Mouse (Mus musculus) liver, embryonic 16.5 days (tissue): ENCODE measurements around the gene Cd34. TPM values are rescaled to one million over a fixed set of nuclear protein-coding genes. Genes with fewer than 3 reads are reported as not detected.
A peak's percentile ranks its signal among the peaks of the same experiment; 100 is the strongest.

Experiments used
- ATAC-seq: fragments of 200-750 bp; cut with Nextera tagmentation; 2 replicates; pipeline ENCODE4 v1.8.0; 2017; ENCODE audit warnings: low read depth, mild to moderate bottlenecking, moderate number of reproducible peaks, moderate library complexity
- H3K27ac ChIP-seq: fragments of 300-500 bp; sonication (generic); 2 replicates; pipeline ENCODE4 v1.5.1; 2014; ENCODE audit warnings: mild to moderate bottlenecking, low read length
- H3K27me3 ChIP-seq: fragments of 300-500 bp; sonication (generic); 2 replicates; pipeline ENCODE4 v1.6.1; 2014; ENCODE audit warnings: low read depth, low read length, mixed read lengths; ENCODE audit not compliant: control insufficient read depth, insufficient read depth
- H3K36me3 ChIP-seq: fragments of 300-500 bp; sonication (generic); 2 replicates; pipeline ENCODE4 v1.6.1; 2014; ENCODE audit warnings: mild to moderate bottlenecking; ENCODE audit not compliant: control insufficient read depth, insufficient read depth
- H3K4me1 ChIP-seq: fragments of 300-500 bp; sonication (generic); 2 replicates; pipeline ENCODE4 v1.6.1; 2014; ENCODE audit warnings: low read depth, low read length, mixed read lengths; ENCODE audit not compliant: control insufficient read depth
- H3K4me2 ChIP-seq: fragments of 300-500 bp; sonication (generic); 2 replicates; pipeline ENCODE4 v1.6.1; 2014; ENCODE audit warnings: low read depth, low read length, mixed read lengths
- H3K4me3 ChIP-seq: fragments of 300-500 bp; sonication (generic); 2 replicates; pipeline ENCODE4 v1.5.1; 2014; ENCODE audit warnings: low read depth, mild to moderate bottlenecking, low read length
- H3K9ac ChIP-seq: fragments of 300-500 bp; sonication (generic); 2 replicates; pipeline ENCODE4 v1.6.1; 2014; ENCODE audit warnings: low read depth, low read length
- H3K9me3 ChIP-seq: fragments of 300-500 bp; sonication (generic); replicated peaks from 2 replicates; pipeline ENCODE4 v1.6.1; 2016; ENCODE audit warnings: low read length; ENCODE audit not compliant: control insufficient read depth
- WGBS: fragments of 180-500 bp; shearing (Covaris S2); extraction: QIAGEN DNeasy Blood & Tissue Kit; methylation state at CpG from one replicate; pipeline ENCODE4 v1.1.7; 2014; ENCODE audit not compliant: insufficient replicate concordance; 5-methylcytosine and 5-hydroxymethylcytosine counted together
- polyA plus RNA-seq: library from polyadenylated mRNA; unstranded; fragments of >200 nt; fragmentation: Nextera tagmentation; extraction: Ambion mirVana; gene quantifications from 2 replicates; pipeline ENCODE4 v1.2.1, GENCODE M21; 2015

The Cd34 gene
- polyA plus RNA-seq, 1 experiment from 2014 or later = 9.4 TPM

DNA sequence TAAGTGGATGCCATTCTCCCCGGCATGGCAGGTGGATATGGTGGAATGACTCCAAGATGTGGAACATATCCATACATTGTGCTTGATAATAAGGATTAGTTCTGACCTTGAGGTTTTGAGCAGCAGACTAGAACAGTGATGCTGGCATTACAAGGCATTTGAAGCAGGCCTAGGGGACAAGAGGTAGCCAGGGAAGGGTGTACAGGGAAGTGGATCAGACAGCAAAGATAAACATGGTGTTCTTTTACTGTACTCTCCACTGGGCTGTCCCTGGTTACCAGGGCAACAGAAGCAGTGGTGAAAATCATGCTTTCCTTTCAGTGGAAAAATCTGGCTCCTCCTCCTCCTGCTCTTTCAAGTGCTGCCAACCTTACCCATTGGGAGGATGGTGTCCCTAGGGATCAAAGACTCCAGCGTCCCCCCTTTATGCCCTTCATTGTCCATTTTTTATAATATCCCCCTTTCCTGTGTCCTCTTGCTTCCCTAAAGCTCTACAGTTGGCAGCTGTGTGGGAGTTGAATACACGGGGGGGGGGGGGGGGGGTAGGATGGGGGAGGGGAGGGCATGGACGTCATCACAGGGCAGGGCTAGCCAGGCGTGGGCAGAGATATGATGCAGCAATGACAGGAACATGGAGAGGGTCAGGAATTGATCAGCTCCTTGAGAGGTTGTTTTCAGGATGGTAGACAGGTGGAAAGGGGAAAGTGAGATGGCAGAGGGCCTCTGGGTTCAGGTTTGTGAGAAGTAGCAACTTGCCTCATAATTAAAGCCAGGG, 39.5 kb downstream of the Cd34 start:
- WGBS = 54% methylated on average over 4 of the region's 5 CpGs
- H3K4me2 ChIP-seq = no peak overlapping the region
- H3K9me3 ChIP-seq = no peaks in the 10 kb centered on the region
- H3K4me1 ChIP-seq = peaks cover 34% of the 10 kb centered on the region
- no peak for ATAC-seq
- no peak overlapping the region for H3K9ac ChIP-seq
- no peak overlapping the region for H3K4me3 ChIP-seq
- no peak overlapping the region for H3K27ac ChIP-seq
- no peaks in the 10 kb centered on the region for H3K27me3 ChIP-seq
- no peaks in the 10 kb centered on the region for H3K36me3 ChIP-seq

DNA sequence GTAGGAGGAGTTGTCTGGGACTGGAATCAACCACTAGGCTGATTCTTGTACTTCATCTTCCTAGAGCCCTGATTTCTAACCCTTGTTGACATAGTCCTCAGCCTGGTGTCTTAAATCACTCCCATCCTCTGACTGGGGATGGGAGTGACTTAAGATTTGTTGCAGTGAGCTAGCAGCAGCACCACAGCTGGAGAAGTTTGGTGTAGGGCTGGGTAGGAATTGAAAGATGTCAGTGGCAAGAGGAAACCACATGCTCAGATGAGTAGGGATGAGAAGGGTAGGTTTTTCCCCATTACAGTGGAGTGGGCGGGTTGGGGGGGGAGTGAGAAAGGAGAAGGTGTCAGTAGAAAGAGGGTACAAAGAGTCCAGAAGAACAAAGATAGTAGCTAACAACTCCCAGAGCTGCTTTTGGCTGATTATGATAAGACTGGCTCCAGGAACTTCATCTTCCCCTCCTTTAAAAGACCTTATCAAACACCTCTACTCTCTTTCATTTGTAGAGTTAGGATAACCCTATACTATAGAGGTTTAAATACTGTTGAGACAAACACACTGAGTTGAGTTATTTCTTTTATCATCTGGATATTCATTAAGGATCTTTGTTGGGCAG, 42.3 kb downstream of the Cd34 start:
- Histone ChIP-seq H3K4me3 (no peak overlapping the region), H3K4me1 (peaks cover 40% of the 10 kb centered on the region), H3K27me3 (no peaks in the 10 kb centered on the region), H3K9me3 (no peaks in the 10 kb centered on the region), H3K9ac (no peak overlapping the region), H3K4me2 (peak overlapping the region; percentile 15; the same call in 1 of the 2 replicates), H3K27ac (peak overlapping the region; percentile 44; the same call in 1 of the 2 replicates), H3K36me3 (no peaks in the 10 kb centered on the region)
- 13% methylated on average over 1 of the region's 1 CpGs for WGBS
- peak; percentile 30 for ATAC-seq

DNA sequence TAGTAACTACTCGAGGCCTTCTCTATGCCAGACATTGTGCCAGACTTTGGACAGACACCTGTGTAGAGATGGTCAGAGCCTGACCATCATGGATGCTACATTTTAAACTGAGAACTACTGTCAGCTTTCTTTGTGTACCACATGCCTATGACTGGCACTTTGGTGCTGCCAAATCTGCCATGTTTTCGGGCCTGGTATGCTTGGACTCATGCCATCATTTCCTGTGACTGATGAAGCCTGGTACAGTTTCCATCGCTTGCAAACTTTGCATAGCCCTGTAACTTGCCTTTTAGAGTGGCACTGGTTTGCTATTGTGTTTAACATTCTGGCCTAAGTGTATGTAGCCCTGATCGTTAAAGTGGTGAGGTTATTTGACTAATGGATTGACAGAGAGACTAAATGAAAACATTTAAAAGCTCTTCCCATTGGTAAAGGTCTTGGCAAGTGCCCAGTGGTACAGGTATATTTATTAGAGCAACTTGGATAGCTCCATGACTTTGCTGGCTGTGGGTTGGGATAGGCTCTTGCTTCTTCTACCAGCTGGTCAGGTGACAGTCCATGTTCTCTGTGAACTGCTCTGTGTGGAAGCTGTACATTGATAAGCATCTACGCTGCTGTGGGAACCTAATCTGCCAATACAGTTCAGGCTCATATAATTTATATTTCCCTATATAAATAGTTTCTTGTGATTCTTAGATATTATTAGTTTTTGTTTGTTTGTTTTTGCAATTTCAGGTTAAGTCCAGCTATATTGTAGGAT, 44.5 kb downstream of the Cd34 start:
- H3K4me2 ChIP-seq = no peak overlapping the region
- no peaks in the 10 kb centered on the region for H3K27me3 ChIP-seq
- no peak overlapping the region for H3K4me3 ChIP-seq
- H3K9me3 ChIP-seq = no peaks in the 10 kb centered on the region
- H3K36me3 ChIP-seq = no peaks in the 10 kb centered on the region
- peaks cover 26% of the 10 kb centered on the region for H3K4me1 ChIP-seq
- no peak overlapping the region for H3K27ac ChIP-seq
- 78% methylated on average over 5 of the region's 5 CpGs for WGBS
- no peak for ATAC-seq
- H3K9ac ChIP-seq = no peak overlapping the region

DNA sequence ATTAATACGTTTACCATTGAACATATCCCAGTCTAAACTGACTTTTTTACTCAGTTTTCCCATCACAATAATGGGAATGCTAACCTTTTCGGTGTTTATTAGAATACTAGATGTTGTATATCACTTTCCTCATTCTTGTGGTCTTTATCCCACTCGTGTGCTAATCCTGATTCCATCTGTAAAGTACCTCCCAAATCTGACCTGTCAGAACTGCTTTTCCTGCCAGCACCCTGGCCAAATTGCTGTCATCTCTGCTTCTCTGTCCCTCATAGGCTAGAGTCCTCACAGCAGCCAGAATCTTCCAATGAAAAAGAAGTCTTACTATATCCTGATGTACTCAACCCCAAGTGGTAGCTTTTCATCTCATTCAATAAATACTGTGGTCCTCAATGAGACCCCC, 46.3 kb downstream of the Cd34 start:
- WGBS = 57% methylated on average over 3 of the region's 3 CpGs
- Histone ChIP-seq H3K4me3 (no peak overlapping the region), H3K4me1 (peaks cover 24% of the 10 kb centered on the region), H3K9me3 (no peaks in the 10 kb centered on the region), H3K9ac (no peak overlapping the region), H3K4me2 (no peak overlapping the region), H3K27ac (no peak overlapping the region), H3K36me3 (no peaks in the 10 kb centered on the region), H3K27me3 (no peaks in the 10 kb centered on the region)
- ATAC-seq = no peak

DNA sequence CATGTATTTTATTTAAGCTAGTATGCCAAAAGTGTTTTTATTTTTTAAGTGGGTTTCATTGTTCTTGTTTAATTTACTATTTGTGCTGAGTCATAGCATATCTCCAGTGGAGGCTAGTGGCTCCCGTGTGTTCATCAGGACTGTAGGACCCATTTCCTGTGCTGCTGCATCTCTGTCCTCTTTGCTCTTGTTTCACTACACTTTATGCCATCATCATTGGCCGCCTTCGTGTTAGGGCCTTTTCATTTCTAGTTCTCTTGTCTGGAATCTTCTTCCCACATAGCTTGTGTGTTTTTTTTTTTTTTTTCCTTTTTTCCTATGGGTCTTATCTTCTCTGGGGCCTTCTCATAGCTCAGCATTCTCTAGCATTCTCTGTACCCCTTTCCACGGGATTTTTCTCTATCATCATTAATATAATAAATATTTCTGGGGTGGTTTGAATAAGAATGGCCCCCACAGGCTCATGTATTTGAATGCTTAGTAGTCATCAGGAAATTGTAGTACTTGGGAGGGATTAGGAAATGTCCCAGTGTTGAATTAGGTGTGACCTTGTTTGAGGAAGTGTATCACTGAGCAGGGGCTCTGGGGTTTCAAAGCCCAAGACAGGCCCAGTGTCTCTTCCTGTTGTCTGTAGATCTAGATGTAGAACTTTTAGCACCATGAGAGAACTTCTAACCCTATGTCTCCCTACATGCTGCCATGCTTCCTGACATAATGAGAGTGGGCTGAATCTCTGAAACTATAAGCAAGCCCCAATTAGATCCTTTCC, 47.0 kb downstream of the Cd34 start:
- no peak overlapping the region for H3K27ac ChIP-seq
- ATAC-seq = peak; percentile 55

DNA sequence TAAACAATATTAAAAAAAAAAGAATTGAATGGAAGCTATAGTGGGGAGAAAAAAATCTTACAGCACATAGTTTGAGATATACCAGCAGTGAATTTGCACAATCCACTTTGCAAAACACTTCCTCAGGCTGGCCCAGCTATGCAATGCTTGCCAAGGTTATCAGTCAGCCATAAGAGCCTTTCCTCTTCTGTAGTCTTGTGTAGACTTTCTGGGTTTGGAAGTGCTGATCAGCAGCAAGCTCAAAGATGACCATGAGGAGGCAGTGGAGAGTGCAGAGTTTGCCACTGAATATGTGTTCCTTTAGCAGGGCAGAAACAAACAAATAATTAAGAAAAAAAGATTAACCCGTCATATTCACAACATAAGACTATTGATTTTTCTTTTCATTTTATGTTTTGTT, 50.4 kb downstream of the Cd34 start:
- ATAC-seq = no peak
- no peaks in the 10 kb centered on the region for H3K36me3 ChIP-seq
- peaks cover 16% of the 10 kb centered on the region for H3K4me1 ChIP-seq
- no peaks in the 10 kb centered on the region for H3K9me3 ChIP-seq
- WGBS = 68% methylated on average over 1 of the region's 1 CpGs
- no peak overlapping the region for H3K27ac ChIP-seq
- H3K9ac ChIP-seq = no peak overlapping the region
- no peak overlapping the region for H3K4me3 ChIP-seq
- H3K4me2 ChIP-seq = no peak overlapping the region
- H3K27me3 ChIP-seq = no peaks in the 10 kb centered on the region

More for the DNA sequence above, 47.0 kb downstream of the Cd34 start:
- Histone ChIP-seq H3K9me3 (no peaks in the 10 kb centered on the region), H3K36me3 (no peaks in the 10 kb centered on the region), H3K4me2 (no peak overlapping the region), H3K27me3 (no peaks in the 10 kb centered on the region), H3K4me1 (peaks cover 22% of the 10 kb centered on the region), H3K4me3 (no peak overlapping the region), H3K9ac (no peak overlapping the region)
- WGBS = 44% methylated on average over 4 of the region's 4 CpGs

DNA sequence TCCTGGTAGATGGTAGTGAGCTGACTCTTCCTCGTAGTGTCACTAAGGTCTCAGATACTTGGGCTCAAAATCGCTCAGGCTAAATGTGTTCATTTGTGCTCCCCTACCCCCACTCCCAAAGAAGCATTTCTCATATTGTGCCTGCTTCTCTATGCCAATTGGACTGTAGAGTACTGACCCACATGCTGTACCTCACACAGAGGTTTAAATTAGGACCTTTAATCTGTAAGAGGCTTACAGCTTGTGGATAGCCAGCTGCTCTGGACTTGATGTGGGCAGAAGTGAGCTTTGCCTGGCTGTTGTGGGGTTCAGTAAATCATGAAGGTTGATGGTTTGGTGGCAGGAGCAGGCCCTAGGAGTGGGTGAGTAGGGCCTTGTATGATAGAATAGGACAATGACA, 52.4 kb downstream of the Cd34 start:
- no peak overlapping the region for H3K4me3 ChIP-seq
- H3K4me2 ChIP-seq = no peak overlapping the region
- WGBS = 69% methylated on average over 2 of the region's 2 CpGs
- H3K36me3 ChIP-seq = no peaks in the 10 kb centered on the region
- no peak overlapping the region for H3K27ac ChIP-seq
- no peak for ATAC-seq
- peaks cover 7% of the 10 kb centered on the region for H3K4me1 ChIP-seq
- H3K9me3 ChIP-seq = no peaks in the 10 kb centered on the region
- no peaks in the 10 kb centered on the region for H3K27me3 ChIP-seq
- H3K9ac ChIP-seq = no peak overlapping the region

DNA sequence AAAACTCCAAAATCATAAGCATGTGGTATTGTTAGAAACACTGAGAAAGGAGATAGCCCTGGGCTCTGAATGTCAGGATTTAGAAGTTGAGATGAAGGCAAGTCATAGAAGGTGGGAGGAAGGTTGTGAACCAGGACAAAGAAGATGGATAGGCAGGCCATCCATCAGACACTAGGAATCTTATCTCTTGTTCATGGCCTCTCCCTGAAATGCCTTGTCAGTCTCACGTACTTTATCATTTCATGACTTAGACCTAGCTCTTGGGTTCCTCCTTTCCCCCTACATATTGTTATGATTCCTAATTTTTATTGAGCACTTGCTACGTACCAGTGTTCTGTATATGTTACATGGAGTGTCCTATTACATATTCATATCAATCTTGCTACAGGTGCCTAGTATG, 53.0 kb downstream of the Cd34 start:
- peaks cover 6% of the 10 kb centered on the region for H3K4me1 ChIP-seq
- no peak overlapping the region for H3K4me3 ChIP-seq
- ATAC-seq = no peak
- no peak overlapping the region for H3K27ac ChIP-seq
- 46% methylated on average over 2 of the region's 2 CpGs for WGBS
- H3K27me3 ChIP-seq = no peaks in the 10 kb centered on the region
- no peak overlapping the region for H3K9ac ChIP-seq
- no peaks in the 10 kb centered on the region for H3K36me3 ChIP-seq
- H3K9me3 ChIP-seq = no peaks in the 10 kb centered on the region
- no peak overlapping the region for H3K4me2 ChIP-seq
